18 mouse cellular contexts compared by ENCODE assay signal in genomic region chr2:141715061-141715460, GRCm38 (mm10).
"Had no signal": no experiment of that assay in that cellular context is flagged by ENCODE, and none has a peak within 500 bp of the region (broad histone marks: within the 10 kb centered on the region; RNA-seq: fewer than 3 reads in every experiment).

No protein-coding gene starts in this region.

- H3K9ac ChIP-seq: liver, embryonic 12.5 days; liver, embryonic 14.5 days; midbrain, embryonic 12.5 days; neural tube, embryonic 13.5 days; neural tube, embryonic 15.5 days had no signal

- H3K9me3 ChIP-seq: liver, embryonic 12.5 days; midbrain, embryonic 10.5 days; midbrain, embryonic 12.5 days; neural tube, embryonic 13.5 days; neural tube, embryonic 15.5 days had no signal

- H3K27ac ChIP-seq: liver, embryonic 12.5 days; liver, embryonic 14.5 days; midbrain, embryonic 10.5 days; midbrain, embryonic 12.5 days; neural tube, embryonic 13.5 days; neural tube, embryonic 15.5 days had no signal

- ATAC-seq: liver, embryonic 12.5 days; midbrain, embryonic 16.5 days had no signal

- H3K27me3 ChIP-seq: liver, embryonic 12.5 days; midbrain, embryonic 12.5 days; neural tube, embryonic 13.5 days; neural tube, embryonic 15.5 days had no signal

- H3K4me2 ChIP-seq: liver, embryonic 12.5 days; midbrain, embryonic 12.5 days; neural tube, embryonic 13.5 days; neural tube, embryonic 15.5 days had no signal

- DNase-seq: lung, adult 18-20 months; midbrain, embryonic 14.5 days; retina, postnatal 1 day; right cerebral cortex, adult 18-20 months; right cerebral cortex, postnatal 25 days; right cerebral cortex, postnatal 4 days; spleen, adult 18-20 months; thymus, adult 2 months; thymus, postnatal 25 days; thymus, postnatal 4 days had no signal

- H3K4me1 ChIP-seq: liver, embryonic 12.5 days; midbrain, embryonic 10.5 days; midbrain, embryonic 12.5 days; neural tube, embryonic 15.5 days had no signal

- H3K36me3 ChIP-seq: liver, embryonic 12.5 days; midbrain, embryonic 10.5 days; midbrain, embryonic 12.5 days; neural tube, embryonic 13.5 days; neural tube, embryonic 15.5 days had no signal

- H3K4me3 ChIP-seq: liver, embryonic 12.5 days; midbrain, embryonic 10.5 days; midbrain, embryonic 12.5 days; myocyte; neural tube, embryonic 13.5 days; neural tube, embryonic 15.5 days had no signal
